Mouse (Mus musculus) heart, embryonic 16.5 days (tissue): ENCODE results near the gene Fer. TPM values are rescaled to one million over a fixed set of nuclear protein-coding genes. Genes with fewer than 3 reads are reported as not detected.

Source experiments
- ATAC-seq: fragments of 200-750 bp; cut with Nextera tagmentation; replicated peaks from 2 replicates; pipeline ENCODE4 v1.8.0; 2017; ENCODE audit warnings: moderate number of reproducible peaks; ENCODE audit not compliant: insufficient read depth, low FRiP score; ENCODE audit errors: extremely low read depth
- H3K27ac ChIP-seq: fragments of 300-500 bp; sonication (generic); 2 replicates; pipeline ENCODE4 v1.5.1; 2014; ENCODE audit warnings: mild to moderate bottlenecking, low read length, control low read depth, moderate library complexity
- H3K27me3 ChIP-seq: fragments of 300-500 bp; sonication (generic); 2 replicates; pipeline ENCODE4 v1.6.1; 2014; ENCODE audit warnings: low read length, mixed read lengths; ENCODE audit not compliant: control insufficient read depth, insufficient read depth
- H3K36me3 ChIP-seq: fragments of 300-500 bp; sonication (generic); 2 replicates; pipeline ENCODE4 v1.6.1; 2014; ENCODE audit not compliant: control insufficient read depth, insufficient read depth
- H3K4me1 ChIP-seq: fragments of 300-500 bp; sonication (generic); 2 replicates; pipeline ENCODE4 v1.6.1; 2014; ENCODE audit warnings: low read length, mixed read lengths; ENCODE audit not compliant: control insufficient read depth, insufficient read depth
- H3K4me2 ChIP-seq: fragments of 300-500 bp; sonication (generic); 2 replicates; pipeline ENCODE4 v1.6.1; 2014; ENCODE audit warnings: low read depth, mild to moderate bottlenecking, control low read depth, low read length
- H3K4me3 ChIP-seq: fragments of 300-500 bp; sonication (generic); 2 replicates; pipeline ENCODE4 v1.5.1; 2014; ENCODE audit warnings: mild to moderate bottlenecking, control low read depth, low read length
- H3K9ac ChIP-seq: fragments of 300-500 bp; sonication (generic); 2 replicates; pipeline ENCODE4 v1.6.1; 2014; ENCODE audit warnings: low read length, control low read depth
- H3K9me3 ChIP-seq: fragments of 300-500 bp; sonication (generic); replicated peaks from 2 replicates; pipeline ENCODE4 v1.6.1; 2016; ENCODE audit warnings: low read length; ENCODE audit not compliant: control insufficient read depth
- WGBS: fragments of 180-500 bp; shearing (Covaris S2); extraction: QIAGEN DNeasy Blood & Tissue Kit; methylation state at CpG from one replicate; pipeline ENCODE4 v1.1.7; 2014; 5-methylcytosine and 5-hydroxymethylcytosine counted together
- polyA plus RNA-seq: library from polyadenylated mRNA; unstranded; fragments of >200 nt; fragmentation: Nextera tagmentation; extraction: Ambion mirVana; gene quantifications from 2 replicates; pipeline ENCODE4 v1.2.1, GENCODE M21; 2015

Fer gene
- polyA plus RNA-seq, 1 experiment from 2014 or later = 22.8 TPM

DNA sequence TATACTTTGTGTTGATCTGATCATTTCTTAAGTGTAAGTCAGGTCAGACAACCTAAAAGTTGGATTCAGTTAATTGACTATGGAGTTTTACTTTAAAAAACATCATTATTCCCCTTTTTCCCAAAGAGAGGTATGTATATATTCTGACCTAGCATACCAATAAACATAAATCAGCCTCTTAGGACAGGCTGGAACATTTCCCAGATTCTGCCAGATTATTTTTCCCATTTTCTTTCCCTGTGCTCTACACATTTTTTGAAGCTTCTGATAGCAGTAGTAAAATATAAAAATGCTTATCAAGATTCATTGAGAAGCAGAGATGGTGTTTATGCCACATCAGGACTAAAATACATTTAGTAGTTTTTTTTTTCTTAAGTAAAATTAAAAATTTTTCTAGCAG, 27.7 kb downstream of the Fer start:
- H3K9ac ChIP-seq = no peak overlapping the region
- no peak overlapping the region for H3K4me2 ChIP-seq
- H3K27me3 ChIP-seq = no peaks in the 10 kb centered on the region
- no peak overlapping the region for H3K4me3 ChIP-seq
- no peak for ATAC-seq
- H3K9me3 ChIP-seq = no peaks in the 10 kb centered on the region
- no peaks in the 10 kb centered on the region for H3K36me3 ChIP-seq
- no peak overlapping the region for H3K27ac ChIP-seq
- no peaks in the 10 kb centered on the region for H3K4me1 ChIP-seq

DNA sequence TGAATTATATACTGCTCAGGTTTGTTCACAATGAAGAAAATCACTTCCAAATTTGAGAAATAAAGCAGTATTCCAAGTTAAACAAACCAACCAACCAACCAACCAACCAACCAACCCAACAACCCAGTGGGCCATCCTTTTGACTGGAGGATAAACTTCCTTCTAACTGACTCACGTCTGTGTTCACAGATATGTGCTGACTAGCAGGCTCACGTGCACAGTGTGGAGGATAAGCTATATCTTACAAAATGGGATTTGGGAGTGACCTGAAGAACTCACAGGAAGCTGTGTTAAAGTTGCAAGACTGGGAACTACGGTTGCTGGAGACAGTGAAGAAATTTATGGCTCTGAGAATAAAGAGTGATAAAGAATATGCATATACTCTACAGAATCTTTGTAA, 33.0 kb downstream of the Fer start:
- no peaks in the 10 kb centered on the region for H3K27me3 ChIP-seq
- no peak overlapping the region for H3K27ac ChIP-seq
- no peak overlapping the region for H3K4me2 ChIP-seq
- WGBS = 63% methylated on average over 3 of the region's 3 CpGs
- peaks cover 5% of the 10 kb centered on the region; the same call in 1 of the 2 replicates for H3K36me3 ChIP-seq
- no peak for ATAC-seq
- no peaks in the 10 kb centered on the region for H3K4me1 ChIP-seq
- H3K9me3 ChIP-seq = no peaks in the 10 kb centered on the region
- no peak overlapping the region for H3K9ac ChIP-seq
- H3K4me3 ChIP-seq = no peak overlapping the region

GRCm38 (mm10) chr17:63897050-63897449, 34.2 kb downstream of the Fer start:
- no peak overlapping the region for H3K9ac ChIP-seq
- no peak overlapping the region for H3K4me2 ChIP-seq
- no peak overlapping the region for H3K4me3 ChIP-seq
- no peaks in the 10 kb centered on the region for H3K9me3 ChIP-seq
- ATAC-seq = no peak
- H3K27me3 ChIP-seq = no peaks in the 10 kb centered on the region
- no peak overlapping the region for H3K27ac ChIP-seq
- no peaks in the 10 kb centered on the region for H3K4me1 ChIP-seq
- H3K36me3 ChIP-seq = peaks cover 5% of the 10 kb centered on the region; the same call in 1 of the 2 replicates
- WGBS = 76% methylated on average over 7 of the region's 7 CpGs

DNA sequence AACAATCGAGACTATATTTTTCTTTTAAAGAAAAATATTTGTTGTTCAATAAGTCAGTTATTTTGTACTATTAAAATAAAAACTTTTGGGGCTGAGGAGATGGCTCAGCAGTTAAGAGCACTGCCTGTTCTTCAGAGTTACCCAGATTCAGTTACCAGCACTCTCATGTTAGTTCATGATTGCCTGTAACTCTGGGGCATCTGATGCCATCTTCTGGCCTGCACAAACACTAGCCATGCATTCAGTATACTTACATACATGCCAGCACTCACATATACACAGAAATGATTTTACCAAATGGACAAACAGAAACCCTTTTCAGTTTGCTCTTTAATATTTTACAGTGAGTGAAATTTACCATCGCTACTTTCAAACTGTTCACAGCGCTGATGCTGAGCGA, 46.4 kb downstream of the Fer start:
- no peaks in the 10 kb centered on the region for H3K4me1 ChIP-seq
- ATAC-seq = no peak
- H3K27ac ChIP-seq = no peak overlapping the region
- 86% methylated on average over 4 of the region's 4 CpGs for WGBS
- H3K9ac ChIP-seq = no peak overlapping the region
- H3K36me3 ChIP-seq = no peaks in the 10 kb centered on the region; the same call in 1 of the 2 replicates
- H3K9me3 ChIP-seq = no peaks in the 10 kb centered on the region
- H3K27me3 ChIP-seq = no peaks in the 10 kb centered on the region
- no peak overlapping the region for H3K4me3 ChIP-seq
- no peak overlapping the region for H3K4me2 ChIP-seq

DNA sequence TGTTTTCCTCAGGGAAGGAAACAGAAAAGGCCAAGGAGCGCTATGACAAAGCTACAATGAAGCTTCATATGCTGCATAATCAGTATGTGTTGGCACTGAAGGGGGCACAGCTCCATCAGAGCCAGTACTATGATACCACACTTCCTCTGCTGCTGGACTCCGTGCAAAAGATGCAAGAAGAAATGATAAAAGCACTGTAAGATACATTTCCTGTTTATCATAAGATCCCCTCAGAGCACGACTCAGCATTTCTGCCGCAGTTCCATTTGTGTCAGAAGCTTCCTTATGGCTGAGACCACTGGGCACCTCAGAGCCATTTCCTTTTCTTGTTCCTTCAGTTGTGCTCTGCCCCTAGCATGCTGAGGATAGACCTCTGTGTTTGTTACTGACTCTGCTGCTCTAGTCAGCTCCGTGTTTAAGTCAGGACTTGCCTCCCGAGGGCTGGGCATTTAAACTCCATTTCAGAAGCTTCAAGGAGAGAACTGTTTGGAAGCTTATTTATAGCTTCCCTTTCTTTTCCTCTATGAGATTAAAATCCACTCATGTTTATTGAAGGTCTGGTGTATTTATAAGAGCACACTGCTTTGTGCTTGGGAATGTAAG, 58.8 kb downstream of the Fer start:
- no peak for ATAC-seq
- 41% methylated on average over 6 of the region's 6 CpGs for WGBS
- 0 out of 2 replicates have a peak overlapping the region, but pooled peaks have one; percentile 4 for H3K27ac ChIP-seq

GRCm38 (mm10) chr17:63925581-63925980, 62.7 kb downstream of the Fer start:
- 29% methylated on average over 3 of the region's 3 CpGs for WGBS
- Histone ChIP-seq H3K27me3 (no peaks in the 10 kb centered on the region), H3K4me3 (no peak overlapping the region), H3K4me2 (peak overlapping the region; percentile 15; the same call in 1 of the 2 replicates), H3K9me3 (no peaks in the 10 kb centered on the region), H3K27ac (peak overlapping the region; percentile 46; the same call in 1 of the 2 replicates), H3K4me1 (peaks cover 14% of the 10 kb centered on the region), H3K36me3 (no peaks in the 10 kb centered on the region), H3K9ac (no peak overlapping the region)
- ATAC-seq = no peak; the same call in 1 of the 2 replicates

More for the DNA sequence above, 58.8 kb downstream of the Fer start:
- peaks cover 14% of the 10 kb centered on the region for H3K4me1 ChIP-seq
- H3K9me3 ChIP-seq = no peaks in the 10 kb centered on the region
- no peaks in the 10 kb centered on the region for H3K27me3 ChIP-seq
- no peak overlapping the region for H3K4me3 ChIP-seq
- H3K9ac ChIP-seq = no peak overlapping the region
- no peaks in the 10 kb centered on the region for H3K36me3 ChIP-seq
- no peak overlapping the region for H3K4me2 ChIP-seq

DNA sequence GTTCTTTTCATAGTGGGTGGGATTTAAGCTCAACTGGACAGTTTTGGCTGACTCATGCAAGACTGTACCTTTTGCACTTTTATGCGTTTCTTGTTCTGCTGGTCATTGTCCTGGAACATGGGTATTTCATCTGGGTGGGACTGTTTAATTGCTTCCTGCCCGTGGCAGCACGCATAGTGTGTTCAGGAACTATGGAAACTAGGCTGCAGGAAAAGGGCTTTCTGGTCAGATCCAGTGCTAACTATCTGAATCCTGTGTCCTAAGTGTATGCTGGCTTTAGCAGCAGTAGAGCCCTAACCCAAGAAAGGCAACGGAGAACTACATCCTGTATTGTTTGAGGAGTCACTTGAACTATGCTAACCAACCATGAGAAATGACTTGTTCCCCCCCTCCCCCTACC, 67.8 kb downstream of the Fer start:
- Histone ChIP-seq H3K4me3 (no peak overlapping the region), H3K36me3 (peaks cover 2% of the 10 kb centered on the region; the same call in 1 of the 2 replicates), H3K4me1 (peaks cover 1% of the 10 kb centered on the region), H3K9me3 (no peaks in the 10 kb centered on the region), H3K4me2 (no peak overlapping the region), H3K27ac (no peak overlapping the region), H3K27me3 (no peaks in the 10 kb centered on the region), H3K9ac (no peak overlapping the region)
- 78% methylated on average over 4 of the region's 4 CpGs for WGBS
- ATAC-seq = peak; percentile 23; the same call in 1 of the 2 replicates

- Histone ChIP-seq H3K27me3 (no peaks in the 10 kb centered on the region), H3K4me1 (no peaks in the 10 kb centered on the region), H3K9me3 (no peaks in the 10 kb centered on the region), H3K4me3 (no peak overlapping the region), H3K36me3 (peaks cover 2% of the 10 kb centered on the region; the same call in 1 of the 2 replicates), H3K9ac (no peak overlapping the region), H3K27ac (no peak overlapping the region), H3K4me2 (no peak overlapping the region)
- ATAC-seq = no peak
- WGBS = 43% methylated on average over 1 of the region's 1 CpGs
Measured at GRCm38 (mm10) chr17:63931556-63931955, 68.7 kb downstream of the Fer start.

DNA sequence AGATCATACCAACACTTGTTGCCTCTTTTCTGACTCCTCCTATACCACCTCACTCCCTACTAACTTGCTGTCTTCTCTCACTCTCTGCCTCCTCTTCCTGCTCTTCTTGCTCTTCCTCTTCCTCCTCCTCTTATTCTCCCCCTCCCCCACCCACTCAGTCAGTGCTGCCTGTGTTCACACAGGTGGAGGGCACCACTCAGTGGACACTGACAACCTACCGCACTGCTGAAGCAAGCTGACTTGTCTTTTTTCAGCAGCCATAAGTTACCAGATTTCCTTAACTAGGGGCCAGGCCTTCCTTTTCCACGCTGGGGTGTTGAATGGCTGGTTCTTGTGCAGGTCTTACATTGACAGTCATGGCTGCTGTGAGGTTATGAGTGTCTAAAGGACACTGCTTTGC, 72.5 kb downstream of the Fer start:
- Histone ChIP-seq H3K4me2 (no peak overlapping the region), H3K9me3 (no peaks in the 10 kb centered on the region), H3K4me3 (no peak overlapping the region), H3K27ac (no peak overlapping the region), H3K27me3 (no peaks in the 10 kb centered on the region), H3K36me3 (peaks cover 2% of the 10 kb centered on the region; the same call in 1 of the 2 replicates), H3K4me1 (no peaks in the 10 kb centered on the region), H3K9ac (no peak overlapping the region)
- 90% methylated on average over 2 of the region's 2 CpGs for WGBS
- no peak for ATAC-seq
